In genomic region chr5:119624554-119624953, GRCm38 (mm10) we compare ENCODE assay signal across 25 mouse cellular contexts. TPM values are rescaled to one million over a fixed set of nuclear protein-coding genes. Genes with fewer than 3 reads are reported as not detected.
DNase-seq lines count a peak whose midpoint lies in the region; TF ChIP-seq lines count a peak whose summit lies in the region.
"Had no signal": no experiment of that assay in that cellular context is flagged by ENCODE, and none has a peak within 500 bp of the region (broad histone marks: within the 10 kb centered on the region; RNA-seq: fewer than 3 reads in every experiment).

No protein-coding gene starts in this region.

- no peaks in the 10 kb centered on the region for H3K9me3 ChIP-seq in limb, embryonic 10.5 days (replicated peaks)
- H3K9me3 ChIP-seq: forebrain, embryonic 13.5 days; hindbrain, embryonic 10.5 days; hindbrain, embryonic 15.5 days; kidney, embryonic 15.5 days; limb, embryonic 15.5 days had no signal

- TF ChIP-seq CTCF in lung, adult 2 months (IDR thresholded peaks at IDR 0.05; ENCODE audit: insufficient read depth, low read length) = no peak

- H3K36me3 ChIP-seq in limb, embryonic 10.5 days = no peaks in the 10 kb centered on the region
- H3K36me3 ChIP-seq: G1E; hindbrain, embryonic 10.5 days; hindbrain, embryonic 15.5 days; kidney, embryonic 15.5 days; limb, embryonic 15.5 days had no signal

- H3K27ac ChIP-seq in limb, embryonic 10.5 days = no peak overlapping the region
- H3K27ac ChIP-seq: forebrain, embryonic 13.5 days; hindbrain, embryonic 10.5 days; hindbrain, embryonic 15.5 days; kidney, embryonic 15.5 days; limb, embryonic 15.5 days had no signal

- peaks cover 85% of the 10 kb centered on the region for H3K27me3 ChIP-seq in limb, embryonic 10.5 days (ENCODE audit: low read depth, poor library complexity, severe bottlenecking)

- H3K4me3 ChIP-seq in lung, adult 2 months (replicated peaks; ENCODE audit: extremely low read depth, low read depth, low read length) = no peak overlapping the region
- H3K4me3 ChIP-seq in limb, embryonic 10.5 days = no peak overlapping the region
- H3K4me3 ChIP-seq: forebrain, embryonic 13.5 days; hindbrain, embryonic 10.5 days; hindbrain, embryonic 15.5 days; kidney, embryonic 15.5 days; limb, embryonic 15.5 days had no signal

- WGBS in lung, adult 2 months = 67% methylated on average over 1 of the region's 1 CpGs
- 44% methylated on average over 1 of the region's 1 CpGs for WGBS in limb, embryonic 10.5 days

- DNase-seq in layer of hippocampus, adult 11-12 months (ENCODE audit: low spot score) = peak; percentile 3
- no peak for DNase-seq in layer of hippocampus, postnatal 25 days (ENCODE audit: extremely low spot score in 1 of 2, low spot score in 1 of 2)
- DNase-seq in lung, postnatal 14 days = peak; percentile 21
- DNase-seq in lung, adult 2 months = no peak
- DNase-seq in adrenal gland, adult 18-20 months (ENCODE audit: low spot score in 2 of 2) = peak; percentile 57
- DNase-seq in adrenal gland, postnatal 25 days = peak; percentile 76
- DNase-seq in limb, embryonic 10.5 days (ENCODE audit: low spot score) = no peak
- no peak for DNase-seq in testis, postnatal 10 days (ENCODE audit: low spot score)
- DNase-seq: cerebellum, adult 2 months; cerebellum, postnatal 25 days; gastrocnemius, postnatal 10 days; heart, postnatal 14 days; kidney, adult 11 months; kidney, postnatal 36 days; layer of hippocampus, postnatal 36 days; left cerebral cortex, postnatal 4 days; thymus, postnatal 14 days had no signal

- H3K4me1 ChIP-seq in lung, adult 2 months (ENCODE audit: control insufficient read depth, insufficient read depth, low read length) = peaks cover 3% of the 10 kb centered on the region; the same call in 1 of the 2 replicates
- H3K4me1 ChIP-seq in limb, embryonic 10.5 days = peaks cover 60% of the 10 kb centered on the region

- TF ChIP-seq POLR2A in lung, adult 2 months (IDR thresholded peaks at IDR 0.05; ENCODE audit: borderline replicate concordance, extremely low read depth, low read depth, low read length) = no peak

RNA-seq across cellular contexts. Expression of gene Tbx3, which starts 45.9 kb away (rescaled TPM):
- total RNA-seq in layer of hippocampus, postnatal 25 days (2021) = 1 to 10 TPM; 2.9 to 3.1 TPM
- 135 and 160 TPM in 2 replicates for polyA plus RNA-seq in lung, adult 2 months (2012; rRNA removed)
- 100 to 1,000 TPM; 298 to 307 TPM for total RNA-seq in adrenal gland, adult 18-20 months (2021)
- total RNA-seq in adrenal gland, postnatal 25 days (2021) = 215 and 277 TPM in 2 replicates
- polyA plus RNA-seq in limb, embryonic 10.5 days (2016; fragmentation: Nextera tagmentation; extraction: Ambion mirVana) = 50.1 and 55.3 TPM in 2 replicates
- total RNA-seq: neutrophil, adult 5-6 weeks had no signal
- polyA plus RNA-seq: G1E, Patski had no signal

Comparison
In these comparisons a context has a peak if more than half of its experiments do, and no peak if none do; other contexts are left out.
1. DNase-seq: peak in layer of hippocampus, adult 11-12 months (single experiment), lung, postnatal 14 days (single experiment), adrenal gland, adult 18-20 months (2 of 2) and adrenal gland, postnatal 25 days (single experiment); none in layer of hippocampus, postnatal 25 days (0 of 2), lung, adult 2 months (single experiment), limb, embryonic 10.5 days (single experiment) and testis, postnatal 10 days (single experiment).
2. RNA of gene Tbx3, which starts 45.9 kb away (total RNA-seq): 298 to 307 TPM in adrenal gland, adult 18-20 months and 215 to 277 TPM in adrenal gland, postnatal 25 days; 2.9 to 3.1 TPM in layer of hippocampus, postnatal 25 days; every median in the first group is over 10 times any median in the second.